Mouse (Mus musculus) ES-E14 (cell line): ENCODE data around the gene Ccdc12. TPM values are rescaled to one million over a fixed set of nuclear protein-coding genes. Genes with fewer than 3 reads are reported as not detected.
A peak's percentile ranks its signal among the peaks of the same experiment; 100 is the strongest.

Experiments
- DNase-seq: peaks from one replicate; pipeline ENCODE4 v3.0.0-alpha.2; 2013; ENCODE audit warnings: low read depth, low spot score
- H3K27ac ChIP-seq: 2 replicates; pipeline ENCODE4 v1.5.1; 2012; ENCODE audit warnings: low read depth, mild to moderate bottlenecking, low read length, moderate library complexity, mixed read lengths; ENCODE audit not compliant: poor library complexity, insufficient read depth, severe bottlenecking
- H3K36me3 ChIP-seq: 2 replicates; pipeline ENCODE4 v1.6.1; 2012; ENCODE audit warnings: mild to moderate bottlenecking, low read length, moderate library complexity, mixed read lengths; ENCODE audit not compliant: control insufficient read depth, poor library complexity, insufficient read depth, severe bottlenecking
- H3K4me1 ChIP-seq, 2 experiments: fragments of 150-350 bp in 1 of 2; sonication (generic) in 1 of 2; 2 replicates each; pipeline ENCODE4 v1.6.1; 2012; ENCODE audit warnings: low read length in 2 of 2, mild to moderate bottlenecking in 1 of 2, mixed read lengths in 1 of 2; ENCODE audit not compliant: control insufficient read depth in 2 of 2, insufficient read depth in 2 of 2, poor library complexity in 1 of 2
- H3K4me3 ChIP-seq, 2 experiments: fragments of 150-350 bp in 1 of 2; sonication (generic) in 1 of 2; 2 replicates each; pipeline ENCODE4 v1.5.1; 2012; ENCODE audit warnings: low read length in 2 of 2, low read depth in 1 of 2, mild to moderate bottlenecking in 1 of 2, mixed read lengths in 1 of 2; ENCODE audit not compliant: insufficient read depth in 1 of 2, poor library complexity in 1 of 2, severe bottlenecking in 1 of 2
- H3K9ac ChIP-seq: 2 replicates; pipeline ENCODE4 v1.6.1; 2012; ENCODE audit warnings: low read depth, mild to moderate bottlenecking, low read length, mixed read lengths; ENCODE audit not compliant: poor library complexity, insufficient read depth, severe bottlenecking
- H3K9me3 ChIP-seq: fragments of 150-350 bp; sonication (generic); 2 replicates; pipeline ENCODE4 v1.6.1; 2012; ENCODE audit warnings: low read depth, mild to moderate bottlenecking, low read length; ENCODE audit not compliant: control insufficient read depth, insufficient read depth
- CHD2 ChIP-seq: IDR thresholded peaks from 2 replicates; pipeline ENCODE4 v1.6.1; 2014; ENCODE audit warnings: mild to moderate bottlenecking, low read depth, low read length, inconsistent platforms
- HCFC1 ChIP-seq: IDR thresholded peaks from 2 replicates; pipeline ENCODE4 v1.6.1; 2012; ENCODE audit warnings: low read length, inconsistent platforms, borderline replicate concordance; ENCODE audit not compliant: insufficient read depth
- MAFK ChIP-seq: IDR thresholded peaks from 2 replicates; pipeline ENCODE4 v1.6.1; 2014; ENCODE audit warnings: mild to moderate bottlenecking, low read depth, low read length, inconsistent platforms; ENCODE audit not compliant: insufficient read depth
- ZC3H11A ChIP-seq: IDR thresholded peaks from 2 replicates; pipeline ENCODE4 v1.6.1; 2012; ENCODE audit warnings: low read depth, mild to moderate bottlenecking, inconsistent platforms, low read length, borderline replicate concordance
- ZNF384 ChIP-seq: IDR thresholded peaks from 2 replicates; pipeline ENCODE4 v1.6.1; 2012; ENCODE audit warnings: low read depth, low read length, inconsistent platforms
- in situ Hi-C, 2 experiments: fragments of 600-800 bp; cut with MboI; formaldehyde crosslinking; loops; one replicate each; pipeline ENCODE4 v1.15.1; 2025; ENCODE audit warnings: low sequenced_read_pairs in 2 of 2, inconsistent platforms in 1 of 2; ENCODE audit not compliant: unreplicated experiment in 2 of 2
- total RNA-seq: library from RNA; depleted of rRNA; stranded (reverse); fragments of 300-350 nt; gene quantifications from 2 replicates; pipeline ENCODE4 v1.2.3, GENCODE M21; 2012

Gene Ccdc12
- total RNA-seq, 1 experiment, result 79.9 TPM

- in situ Hi-C loops, result no loop called here
- Histone ChIP-seq H3K4me3 (no peak overlapping the region), H3K36me3 (no peaks in the 10 kb centered on the region), H3K9me3 (no peaks in the 10 kb centered on the region), H3K9ac (no peak overlapping the region), H3K4me1 (peaks cover 3 to 10% of the 10 kb centered on the region in 2 experiments; a peak in 2 of 4 replicates), H3K27ac (no peak overlapping the region)
- no peak for DNase-seq
- TF ChIP-seq CHD2 (no peak), HCFC1 (no peak), ZC3H11A (no peak), MAFK (no peak), ZNF384 (no peak)
Observed at GRCm38 (mm10) chr9:110722060-110722459, 65.8 kb downstream of the Ccdc12 start.

DNA sequence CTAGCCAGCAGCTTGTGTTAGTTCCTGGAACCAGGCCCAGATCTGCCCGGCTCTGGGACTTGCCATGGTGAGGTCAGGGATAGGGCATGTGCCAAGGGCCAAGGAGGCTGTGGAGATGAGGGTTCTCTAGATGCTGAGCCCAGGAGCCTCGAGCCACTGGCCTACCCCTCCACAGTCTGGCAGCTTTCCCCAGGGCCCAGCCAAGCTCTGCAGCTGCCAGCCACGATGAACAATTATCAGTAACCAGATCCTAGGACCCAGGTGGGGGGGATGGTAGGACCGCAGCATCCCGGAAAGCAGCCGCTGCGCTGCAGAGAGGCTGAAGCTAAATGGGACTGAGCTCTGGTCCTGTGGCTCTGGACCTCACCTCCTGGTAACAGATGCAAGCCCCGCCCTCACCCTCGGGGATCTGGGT is 69.4 kb downstream of the Ccdc12 start:
- no peak overlapping the region for H3K4me3 ChIP-seq
- TF ChIP-seq HCFC1, result no peak
- TF ChIP-seq CHD2, result no peak
- no peak for TF ChIP-seq MAFK
- no peak for TF ChIP-seq ZC3H11A
- no peak for TF ChIP-seq ZNF384
- no peak overlapping the region for H3K9ac ChIP-seq
- H3K4me1 ChIP-seq, result peaks cover 3 to 16% of the 10 kb centered on the region in 2 experiments; a peak in 2 of 4 replicates
- no peaks in the 10 kb centered on the region for H3K36me3 ChIP-seq
- H3K27ac ChIP-seq, result no peak overlapping the region
- in situ Hi-C loops, result no loop called here
- H3K9me3 ChIP-seq, result no peaks in the 10 kb centered on the region
- no peak for DNase-seq

- Histone ChIP-seq H3K27ac (no peak overlapping the region), H3K4me3 (peak overlapping the region; percentile 53 to 54; a peak in 3 of 4 replicates), H3K9me3 (no peaks in the 10 kb centered on the region), H3K36me3 (no peaks in the 10 kb centered on the region), H3K9ac (no peak overlapping the region), H3K4me1 (peaks cover 3 to 16% of the 10 kb centered on the region in 2 experiments; a peak in 2 of 4 replicates)
- no peak for DNase-seq
- in situ Hi-C loops, result no loop called here
- TF ChIP-seq ZNF384 (no peak), MAFK (no peak), HCFC1 (no peak), CHD2 (no peak), ZC3H11A (no peak)
Observed at GRCm38 (mm10) chr9:110726867-110727266, 70.6 kb downstream of the Ccdc12 start.

- in situ Hi-C loops, result no loop called here
- Histone ChIP-seq H3K27ac (no peak overlapping the region), H3K9me3 (no peaks in the 10 kb centered on the region), H3K36me3 (no peaks in the 10 kb centered on the region), H3K4me1 (peaks cover 7 to 19% of the 10 kb centered on the region in 2 experiments; a peak in 3 of 4 replicates), H3K9ac (no peak overlapping the region), H3K4me3 (no peak overlapping the region)
- TF ChIP-seq CHD2 (no peak), MAFK (no peak), ZNF384 (no peak), HCFC1 (no peak), ZC3H11A (no peak)
- DNase-seq, result no peak
Observed at GRCm38 (mm10) chr9:110729841-110730240, 73.5 kb downstream of the Ccdc12 start.

GRCm38 (mm10) chr9:110731859-110732258 is 75.6 kb downstream of the Ccdc12 start:
- DNase-seq, result no peak
- in situ Hi-C loops, result no loop called here
- Histone ChIP-seq H3K9me3 (no peaks in the 10 kb centered on the region), H3K9ac (no peak overlapping the region), H3K4me1 (peaks cover 4 to 13% of the 10 kb centered on the region in 2 experiments; a peak in 2 of 4 replicates), H3K36me3 (no peaks in the 10 kb centered on the region), H3K27ac (no peak overlapping the region), H3K4me3 (no peak overlapping the region)
- TF ChIP-seq CHD2 (no peak), ZNF384 (no peak), MAFK (no peak), HCFC1 (no peak), ZC3H11A (no peak)
